Mouse (Mus musculus) stomach, embryonic 14.5 days (tissue): ENCODE results near the gene Elk4. TPM values are rescaled to one million over a fixed set of nuclear protein-coding genes. Genes with fewer than 3 reads are reported as not detected.

ENCODE experiments used
- ATAC-seq: fragments of 200-750 bp; cut with Nextera tagmentation; 2 replicates; pipeline ENCODE4 v1.8.0; 2017; ENCODE audit warnings: low read depth, moderate TSS enrichment; ENCODE audit not compliant: insufficient number of reproducible peaks, insufficient read depth, low FRiP score
- H3K27ac ChIP-seq: fragments of 300-500 bp; sonication (generic); 2 replicates; pipeline ENCODE4 v1.5.1; 2014; ENCODE audit warnings: mild to moderate bottlenecking, low read length, moderate library complexity, mixed read lengths
- H3K27me3 ChIP-seq: fragments of 300-500 bp; sonication (generic); 2 replicates; pipeline ENCODE4 v1.6.1; 2014; ENCODE audit warnings: low read length, control low read depth, mixed read lengths; ENCODE audit not compliant: control insufficient read depth, insufficient read depth
- H3K36me3 ChIP-seq: fragments of 300-500 bp; sonication (generic); 2 replicates; pipeline ENCODE4 v1.6.1; 2014; ENCODE audit warnings: mild to moderate bottlenecking, control low read depth, low read length, moderate library complexity, mixed read lengths; ENCODE audit not compliant: control insufficient read depth, insufficient read depth
- H3K4me1 ChIP-seq: fragments of 300-500 bp; sonication (generic); 2 replicates; pipeline ENCODE4 v1.6.1; 2014; ENCODE audit warnings: low read length, control low read depth, mixed read lengths; ENCODE audit not compliant: control insufficient read depth, insufficient read depth
- H3K4me2 ChIP-seq: fragments of 300-500 bp; sonication (generic); replicated peaks from 2 replicates; pipeline ENCODE4 v1.6.1; 2014; ENCODE audit warnings: low read depth, low read length, control low read depth
- H3K4me3 ChIP-seq: fragments of 300-500 bp; sonication (generic); 2 replicates; pipeline ENCODE4 v1.5.1; 2014; ENCODE audit warnings: low read depth, low read length, control low read depth
- H3K9ac ChIP-seq: fragments of 300-500 bp; sonication (generic); replicated peaks from 2 replicates; pipeline ENCODE4 v1.6.1; 2014; ENCODE audit warnings: low read depth, mild to moderate bottlenecking, control low read depth, low read length, moderate library complexity, mixed read lengths
- H3K9me3 ChIP-seq: fragments of 300-500 bp; sonication (generic); 2 replicates; pipeline ENCODE4 v1.6.1; 2016; ENCODE audit warnings: low read depth, low read length, control low read depth; ENCODE audit not compliant: control insufficient read depth
- WGBS: fragments of 180-500 bp; shearing (Covaris S2); extraction: QIAGEN DNeasy Blood & Tissue Kit; methylation state at CpG from one replicate; pipeline ENCODE4 v1.1.7; 2014; 5-methylcytosine and 5-hydroxymethylcytosine counted together
- polyA plus RNA-seq: library from polyadenylated mRNA; unstranded; fragments of >200 nt; fragmentation: Nextera tagmentation; extraction: Ambion mirVana; gene quantifications from 2 replicates; pipeline ENCODE4 v1.2.1, GENCODE M21; 2014

Gene Elk4
- polyA plus RNA-seq, 1 experiment from 2014 or later: 38.2 TPM

GRCm38 (mm10) chr1:132058558-132058957 is 51.2 kb downstream of the Elk4 start:
- no peak for ATAC-seq
- 85% methylated on average over 5 of the region's 5 CpGs for WGBS
- no peaks in the 10 kb centered on the region for H3K9me3 ChIP-seq
- no peak overlapping the region for H3K4me3 ChIP-seq
- no peak overlapping the region for H3K9ac ChIP-seq
- H3K36me3 ChIP-seq: no peaks in the 10 kb centered on the region
- no peaks in the 10 kb centered on the region for H3K27me3 ChIP-seq
- no peaks in the 10 kb centered on the region for H3K4me1 ChIP-seq
- no peak overlapping the region for H3K4me2 ChIP-seq
- no peak overlapping the region for H3K27ac ChIP-seq

GRCm38 (mm10) chr1:132060036-132060769 is 52.8 kb downstream of the Elk4 start:
- no peak overlapping the region for H3K9ac ChIP-seq
- 58% methylated on average over 7 of the region's 7 CpGs for WGBS
- ATAC-seq: no peak
- no peaks in the 10 kb centered on the region for H3K36me3 ChIP-seq
- no peak overlapping the region for H3K27ac ChIP-seq
- no peaks in the 10 kb centered on the region for H3K9me3 ChIP-seq
- H3K27me3 ChIP-seq: no peaks in the 10 kb centered on the region
- no peak overlapping the region for H3K4me3 ChIP-seq
- H3K4me1 ChIP-seq: no peaks in the 10 kb centered on the region
- no peak overlapping the region for H3K4me2 ChIP-seq

DNA sequence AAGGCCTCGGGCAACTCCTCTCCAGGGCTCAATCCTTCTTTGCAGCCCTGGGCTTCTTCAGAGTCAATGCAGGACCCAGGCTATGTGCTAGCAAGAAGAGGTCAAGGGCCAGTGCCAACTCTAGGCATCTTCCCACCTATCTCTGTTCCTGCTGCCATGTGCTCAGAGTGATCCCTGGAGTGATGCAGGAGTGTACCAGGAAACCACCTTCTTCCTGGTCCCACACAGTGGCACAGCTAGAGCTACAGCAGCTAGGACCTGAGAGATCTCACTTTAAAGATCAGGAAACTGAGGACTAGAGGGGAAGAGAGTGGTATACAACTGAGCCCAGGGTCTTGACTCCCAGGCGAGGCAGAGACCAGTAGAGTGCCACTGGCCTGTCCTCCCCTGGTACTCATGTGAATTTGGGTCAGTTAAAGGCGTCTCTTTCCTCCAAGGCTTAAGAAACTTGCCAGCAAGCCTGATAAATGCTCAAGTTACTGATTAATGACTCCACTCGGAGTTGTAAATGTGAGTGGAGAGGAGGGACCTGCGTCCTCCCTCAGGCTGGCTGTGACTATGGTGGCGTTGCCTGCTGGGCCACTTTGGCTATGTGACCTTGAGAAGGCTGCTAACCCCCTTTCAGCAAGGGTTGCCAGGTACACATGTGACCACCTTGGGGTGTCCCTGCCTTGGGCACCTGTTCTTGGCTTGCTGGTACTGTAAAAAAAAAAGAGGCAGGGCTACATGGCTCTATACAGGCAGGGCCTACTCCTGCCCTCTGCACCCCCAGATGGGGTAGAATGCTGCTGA is 54.5 kb downstream of the Elk4 start:
- Histone ChIP-seq H3K4me1 (no peaks in the 10 kb centered on the region; the same call in 1 of the 2 replicates), H3K36me3 (no peaks in the 10 kb centered on the region), H3K9ac (no peak overlapping the region), H3K27ac (no peak overlapping the region), H3K4me3 (no peak overlapping the region), H3K4me2 (no peak overlapping the region), H3K9me3 (no peaks in the 10 kb centered on the region), H3K27me3 (0 out of 2 replicates have a peak, but pooled peaks cover 3% of the 10 kb centered on the region)
- no peak for ATAC-seq
- WGBS: 38% methylated on average over 6 of the region's 6 CpGs

GRCm38 (mm10) chr1:132063096-132063495 is 55.7 kb downstream of the Elk4 start:
- H3K27ac ChIP-seq: no peak overlapping the region
- H3K4me2 ChIP-seq: no peak overlapping the region
- peaks cover 6% of the 10 kb centered on the region; the same call in 1 of the 2 replicates for H3K4me1 ChIP-seq
- peaks cover 8% of the 10 kb centered on the region; the same call in 1 of the 2 replicates for H3K27me3 ChIP-seq
- H3K9ac ChIP-seq: no peak overlapping the region
- no peak overlapping the region for H3K4me3 ChIP-seq
- H3K36me3 ChIP-seq: no peaks in the 10 kb centered on the region
- 77% methylated on average over 4 of the region's 4 CpGs for WGBS
- no peaks in the 10 kb centered on the region for H3K9me3 ChIP-seq
- no peak for ATAC-seq

- no peak overlapping the region for H3K9ac ChIP-seq
- H3K9me3 ChIP-seq: no peaks in the 10 kb centered on the region
- no peak overlapping the region for H3K4me2 ChIP-seq
- no peak for ATAC-seq
- H3K27ac ChIP-seq: no peak overlapping the region
- H3K27me3 ChIP-seq: peaks cover 22% of the 10 kb centered on the region
- WGBS: 55% methylated on average over 1 of the region's 1 CpGs
- no peaks in the 10 kb centered on the region for H3K36me3 ChIP-seq
- H3K4me1 ChIP-seq: peaks cover 6% of the 10 kb centered on the region; the same call in 1 of the 2 replicates
- no peak overlapping the region for H3K4me3 ChIP-seq
Measured at GRCm38 (mm10) chr1:132065001-132065400, 57.6 kb downstream of the Elk4 start.

DNA sequence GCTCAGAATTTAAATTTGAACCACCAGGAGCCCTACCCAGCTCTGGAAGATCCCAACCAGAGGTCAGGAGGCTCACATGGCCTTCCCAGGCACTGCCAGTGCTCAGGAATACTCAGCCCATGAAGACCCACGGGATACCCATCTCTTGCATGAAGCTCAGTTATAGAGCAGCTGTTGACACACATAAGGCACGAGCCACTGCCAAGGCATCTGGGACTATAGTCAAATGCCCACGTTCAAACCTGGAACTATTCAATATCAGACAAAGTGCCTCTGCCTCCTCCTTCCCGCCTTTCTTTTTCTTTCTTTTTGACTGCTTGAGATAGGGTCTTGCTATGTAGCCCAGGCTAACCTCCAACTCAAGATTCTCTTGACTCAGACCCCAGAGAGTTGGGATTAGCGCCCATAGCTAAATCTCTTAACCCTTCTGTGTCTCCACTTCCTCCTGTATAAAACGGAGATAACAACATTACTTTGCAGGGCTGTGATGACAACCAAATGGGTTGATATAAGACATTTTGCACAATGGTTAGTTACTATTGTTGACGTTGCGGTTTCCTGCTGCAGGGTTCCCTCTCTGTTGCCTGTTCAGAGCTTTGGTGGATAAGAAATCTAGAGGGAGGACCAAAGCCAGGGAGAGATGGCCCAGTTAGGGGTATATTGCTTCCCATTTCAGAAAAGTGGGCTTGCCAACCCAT is 58.2 kb downstream of the Elk4 start:
- H3K36me3 ChIP-seq: no peaks in the 10 kb centered on the region
- H3K9ac ChIP-seq: no peak overlapping the region
- no peak for ATAC-seq
- H3K9me3 ChIP-seq: no peaks in the 10 kb centered on the region
- no peak overlapping the region for H3K4me3 ChIP-seq
- peaks cover 22% of the 10 kb centered on the region for H3K27me3 ChIP-seq
- H3K4me2 ChIP-seq: no peak overlapping the region
- H3K4me1 ChIP-seq: peaks cover 6% of the 10 kb centered on the region; the same call in 1 of the 2 replicates
- 72% methylated on average over 8 of the region's 8 CpGs for WGBS
- H3K27ac ChIP-seq: no peak overlapping the region

- H3K4me1 ChIP-seq: peaks cover 6% of the 10 kb centered on the region; the same call in 1 of the 2 replicates
- peak within 1 kb of the TSS; percentile 28 for H3K4me3 ChIP-seq
- H3K9me3 ChIP-seq: no peaks in the 10 kb centered on the region
- no peak within 1 kb of the TSS for H3K27ac ChIP-seq
- peak within 1 kb of the TSS; percentile 69 for H3K4me2 ChIP-seq
- H3K27me3 ChIP-seq: peaks cover 22% of the 10 kb centered on the region
- peak; percentile 82 for ATAC-seq
- 2% methylated on average over 68 of the region's 80 CpGs for WGBS
- H3K9ac ChIP-seq: no peak within 1 kb of the TSS; the same call in 1 of the 2 replicates
- H3K36me3 ChIP-seq: no peaks in the 10 kb centered on the region
Measured at GRCm38 (mm10) chr1:132067261-132068255, 60.2 kb downstream of the Elk4 start, which contains the start of gene Mfsd4a. TSS of gene Mfsd4a (minus strand) at chr1:132068062.
